Comparison of ENCODE assay signal across 8 mouse cellular contexts in the genomic region with DNA sequence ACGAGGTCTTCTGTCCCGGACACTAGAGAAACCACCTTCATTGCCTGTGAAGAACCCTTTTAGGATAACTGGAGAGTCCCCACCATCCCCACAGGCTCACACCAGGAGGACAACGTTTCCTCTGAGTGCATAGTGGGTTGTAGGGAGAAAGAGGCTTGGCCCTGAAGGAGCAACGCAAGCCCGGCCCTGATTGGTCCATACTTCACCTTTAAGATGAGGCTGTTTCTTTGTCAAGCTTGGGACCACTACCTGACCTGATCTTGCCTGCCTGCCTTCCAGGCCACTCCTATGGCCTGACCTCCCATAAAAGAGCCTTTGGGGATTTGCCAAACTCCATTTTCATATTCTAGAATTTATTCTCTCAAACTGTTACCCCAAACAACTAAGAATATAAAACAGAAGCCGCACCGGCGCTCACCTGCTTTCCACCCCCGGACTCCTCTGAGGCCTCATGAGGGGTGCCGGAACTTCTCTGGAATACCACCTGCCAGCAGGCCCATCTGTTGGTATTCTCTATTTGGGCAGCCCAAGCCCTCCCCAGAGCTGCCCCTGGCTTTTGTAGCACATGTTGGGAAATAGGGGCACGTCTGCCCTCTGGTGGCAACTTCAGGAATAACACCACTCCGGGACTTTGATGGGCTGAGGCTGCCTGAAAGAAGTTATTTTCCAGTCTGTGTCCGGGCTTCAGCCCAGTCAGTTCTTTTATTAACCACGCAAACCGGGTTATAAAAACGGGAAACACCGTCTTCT.
DNase-seq lines count a peak whose midpoint lies in the region; ATAC-seq and TF ChIP-seq lines count a peak whose summit lies in the region.

No protein-coding gene starts in this region.

- peaks cover 10% of the 10 kb centered on the region for H3K27me3 ChIP-seq in G1E (ENCODE audit: insufficient read depth, low read length)
- H3K27me3 ChIP-seq in forebrain, embryonic 10.5 days (ENCODE audit: poor library complexity, severe bottlenecking), result no peaks in the 10 kb centered on the region
- H3K27me3 ChIP-seq in lung, postnatal 0 days (replicated peaks; ENCODE audit: insufficient read depth, low read length), result no peaks in the 10 kb centered on the region

- no peak overlapping the region for H3K4me3 ChIP-seq in G1E (ENCODE audit: low read depth, low read length)
- no peak overlapping the region for H3K4me3 ChIP-seq in forebrain, embryonic 10.5 days
- H3K4me3 ChIP-seq in layer of hippocampus, adult 2 months, result no peak overlapping the region
- H3K4me3 ChIP-seq in lung, postnatal 0 days (ENCODE audit: low read depth, low read length), result no peak overlapping the region

- no peak overlapping the region for H3K4me2 ChIP-seq in lung, postnatal 0 days (replicated peaks; ENCODE audit: low read depth, low read length)

- TF ChIP-seq EP300 in lung, postnatal 0 days (IDR thresholded peaks at IDR 0.05), result no peak

- peak; percentile 82 for TF ChIP-seq CTCF in G1E (IDR thresholded peaks at IDR 0.05; ENCODE audit: low read depth, low read length)
- peak; percentile 98 for TF ChIP-seq CTCF in layer of hippocampus, adult 2 months (conservative IDR thresholded peaks at IDR 0.05)
- peak; percentile 88 for TF ChIP-seq CTCF in lung, postnatal 0 days (IDR thresholded peaks at IDR 0.05)

- intact Hi-C loops in heart, postnatal 36 days (cut with DNase I), result loop anchor here (5.0 kb wide), 1 partner anchor 250 kb away; no protein-coding TSS in a partner anchor

- H3K4me1 ChIP-seq in G1E (ENCODE audit: insufficient read depth, low read depth, low read length), result no peaks in the 10 kb centered on the region
- H3K4me1 ChIP-seq in forebrain, embryonic 10.5 days, result peaks cover 9% of the 10 kb centered on the region
- H3K4me1 ChIP-seq in lung, postnatal 0 days (ENCODE audit: insufficient read depth, low read depth, low read length), result no peaks in the 10 kb centered on the region

- no peaks in the 10 kb centered on the region for H3K36me3 ChIP-seq in G1E (replicated peaks)
- H3K36me3 ChIP-seq in forebrain, embryonic 10.5 days (replicated peaks), result no peaks in the 10 kb centered on the region
- no peaks in the 10 kb centered on the region for H3K36me3 ChIP-seq in lung, postnatal 0 days (ENCODE audit: insufficient read depth, low read length)

- DNase-seq in G1E (ENCODE audit: low spot score), result peak; percentile 45
- peak; percentile 29 for DNase-seq in c-Kit-negative CD71-positive TER-119-positive erythroid progenitor cells, embryonic 14.5 days (ENCODE audit: low read depth, low spot score)
- peak; percentile 81 for DNase-seq in forebrain, embryonic 10.5 days (ENCODE audit: extremely low spot score, low spot score)
- peak; percentile 71 to 79 for DNase-seq in heart, postnatal 36 days
- peak; percentile 77 to 92 for DNase-seq in layer of hippocampus, adult 2 months (ENCODE audit: low spot score in 2 of 2)
- DNase-seq in lung, postnatal 0 days (ENCODE audit: low spot score), result peak; percentile 60
- DNase-seq in retina, embryonic 14.5 days (ENCODE audit: low spot score), result peak; percentile 92
- peak; percentile 60 to 70 for DNase-seq in thymus, postnatal 36 days

- H3K9me3 ChIP-seq in G1E (replicated peaks), result no peaks in the 10 kb centered on the region
- no peaks in the 10 kb centered on the region for H3K9me3 ChIP-seq in forebrain, embryonic 10.5 days
- H3K9me3 ChIP-seq in lung, postnatal 0 days (ENCODE audit: low read length), result no peaks in the 10 kb centered on the region

- no peak overlapping the region for H3K27ac ChIP-seq in forebrain, embryonic 10.5 days
- no peak overlapping the region for H3K27ac ChIP-seq in layer of hippocampus, adult 2 months
- H3K27ac ChIP-seq in lung, postnatal 0 days (ENCODE audit: low read length), result no peak overlapping the region

- 32% methylated on average over 17 of the region's 17 CpGs for WGBS in forebrain, embryonic 10.5 days
- 30% methylated on average over 17 of the region's 17 CpGs for WGBS in lung, postnatal 0 days

- no peak overlapping the region for H3K9ac ChIP-seq in lung, postnatal 0 days (replicated peaks; ENCODE audit: low read depth)

- no peak for ATAC-seq in G1E (ENCODE audit: extremely low read depth, insufficient number of reproducible peaks, low FRiP score, poor library complexity, severe bottlenecking)
- peak; percentile 25; the same call in 1 of the 2 replicates for ATAC-seq in lung, postnatal 0 days

Comparison
In these comparisons a context has a peak if more than half of its experiments do, and no peak if none do; other contexts are left out.
1. DNase-seq: peak in every context shown above with its lines; median percentile 92 in retina, embryonic 14.5 days; 84 in layer of hippocampus, adult 2 months; 81 in forebrain, embryonic 10.5 days; 75 in heart, postnatal 36 days; 65 in thymus, postnatal 36 days; 60 in lung, postnatal 0 days; 45 in G1E; 29 in c-Kit-negative CD71-positive TER-119-positive erythroid progenitor cells, embryonic 14.5 days.